Mouse (Mus musculus): ENCODE results near the gene Gm49366. TPM values are rescaled to one million over a fixed set of nuclear protein-coding genes. Genes with fewer than 3 reads are reported as not detected.

Gene Gm49366
- polyA plus RNA-seq (2014; fragmentation: Illumina TruSeq; extraction: RNeasy Lipid Tissue Mini Kit (QIAGEN cat#74804); ENCODE audit: low read depth, low replicate concordance): not detected

GRCm38 (mm10) chr12:84038691-84039111, at the start of gene Gm49366:
Gene Gm49366 (plus strand): TSS chr12:84038935.

GRCm38 (mm10) chr12:84009171-84009965, 29.4 kb upstream of the Gm49366 start, which contains the start of gene Acot1:
Gene Acot1 (plus strand): TSS chr12:84009490.

GRCm38 (mm10) chr12:84038241-84038640, 494 bp upstream of the Gm49366 start, which contains the start of gene Acot4:
Gene Acot4 (plus strand): TSS chr12:84038379.

DNA sequence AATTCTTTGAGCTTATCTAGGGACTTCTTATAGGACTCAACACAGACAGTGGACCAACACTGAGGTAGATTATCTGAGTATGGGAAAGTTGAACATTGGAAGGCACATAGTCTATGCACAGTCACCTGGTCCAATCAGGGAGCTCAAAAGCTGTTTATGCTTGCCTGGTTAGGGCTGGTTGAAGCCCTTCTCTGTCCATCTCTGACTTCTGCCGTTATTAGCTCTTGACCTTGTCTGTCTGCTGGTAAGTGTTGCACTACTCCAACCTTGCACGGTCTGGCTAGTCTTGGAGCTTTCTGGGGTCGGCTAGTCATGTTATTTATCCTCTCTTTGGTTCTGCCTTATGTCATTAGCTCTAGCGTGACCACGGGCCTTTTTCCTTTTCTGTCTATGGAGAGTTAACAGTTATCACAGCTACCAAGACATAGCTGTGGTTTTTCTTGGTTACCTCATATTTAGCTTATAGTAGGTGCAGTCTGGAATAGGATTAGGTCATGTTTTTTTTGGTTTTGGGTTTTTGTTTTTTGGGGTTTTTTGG, 13.3 kb downstream of the Gm49366 start, which contains the start of gene Acot3:
Acot3 (plus strand) TSS at position 208 of the 538 bp plus-strand sequence.

GRCm38 (mm10) chr12:84068986-84069385, 30.3 kb downstream of the Gm49366 start, which contains the start of gene Acot5:
Gene Acot5 (plus strand): TSS chr12:84069325.

DNA sequence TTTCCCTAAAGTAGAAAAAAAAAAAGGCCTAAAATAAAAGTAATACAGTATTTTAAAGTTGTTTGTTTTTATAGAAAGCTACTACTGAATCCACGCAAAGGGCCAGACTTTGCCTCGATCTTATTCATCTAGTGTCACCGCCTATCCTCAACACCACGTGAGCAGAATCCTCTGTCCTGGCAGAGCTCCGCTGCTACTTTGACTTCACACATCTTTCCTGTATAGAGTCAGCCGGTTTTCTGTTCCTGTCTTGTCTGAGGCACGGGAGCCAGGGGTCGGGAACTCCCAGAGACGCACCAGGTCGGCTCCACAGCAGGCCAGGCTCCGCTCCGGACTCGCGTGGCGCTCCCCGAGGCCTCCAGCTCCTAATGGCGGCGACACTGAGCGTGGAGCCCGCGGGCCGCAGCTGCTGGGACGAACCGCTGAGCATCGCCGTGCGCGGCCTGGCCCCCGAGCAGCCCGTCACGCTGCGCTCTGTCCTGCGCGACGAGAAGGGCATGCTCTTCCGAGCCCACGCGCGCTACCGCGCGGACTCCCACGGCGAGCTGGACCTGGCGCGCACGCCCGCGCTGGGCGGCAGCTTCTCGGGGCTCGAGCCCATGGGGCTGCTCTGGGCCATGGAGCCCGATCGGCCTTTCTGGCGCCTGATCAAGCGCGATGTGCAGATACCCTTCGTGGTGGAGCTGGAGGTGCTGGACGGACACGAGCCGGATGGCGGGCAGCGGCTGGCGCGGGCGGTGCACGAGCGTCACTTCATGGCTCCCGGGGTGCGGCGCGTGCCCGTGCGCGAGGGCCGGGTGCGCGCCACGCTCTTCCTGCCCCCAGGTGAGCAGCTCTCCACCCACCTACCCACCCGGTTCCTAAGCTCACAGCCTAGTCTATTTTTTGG, 62.1 kb downstream of the Gm49366 start, which contains the start of gene Acot6:
Acot6 (plus strand) TSS at position 51 of the 889 bp plus-strand sequence.

Other genes starting within 250 kb of the Gm49366 start
- 17.6 TPM for gene Numb, start 117.0 kb upstream of the Gm49366 start, polyA plus RNA-seq (2014; fragmentation: Illumina TruSeq; extraction: RNeasy Lipid Tissue Mini Kit (QIAGEN cat#74804); ENCODE audit: low read depth, low replicate concordance)
- gene Riox1, start 88.3 kb upstream of the Gm49366 start, polyA plus RNA-seq (2014; fragmentation: Illumina TruSeq; extraction: RNeasy Lipid Tissue Mini Kit (QIAGEN cat#74804); ENCODE audit: low read depth, low replicate concordance): 1.3 TPM
- gene Heatr4, start 54.1 kb upstream of the Gm49366 start, polyA plus RNA-seq (2014; fragmentation: Illumina TruSeq; extraction: RNeasy Lipid Tissue Mini Kit (QIAGEN cat#74804); ENCODE audit: low read depth, low replicate concordance): not detected
- 2.5 TPM for gene Acot2, start 51.1 kb upstream of the Gm49366 start, polyA plus RNA-seq (2014; fragmentation: Illumina TruSeq; extraction: RNeasy Lipid Tissue Mini Kit (QIAGEN cat#74804); ENCODE audit: low read depth, low replicate concordance)
- gene Acot1, start 29.4 kb upstream of the Gm49366 start, polyA plus RNA-seq (2014; fragmentation: Illumina TruSeq; extraction: RNeasy Lipid Tissue Mini Kit (QIAGEN cat#74804); ENCODE audit: low read depth, low replicate concordance): 68.6 TPM
- 80.2 TPM for gene Acot4, start 556 bp upstream of the Gm49366 start, polyA plus RNA-seq (2014; fragmentation: Illumina TruSeq; extraction: RNeasy Lipid Tissue Mini Kit (QIAGEN cat#74804); ENCODE audit: low read depth, low replicate concordance)
- gene Acot3, start 13.2 kb downstream of the Gm49366 start, polyA plus RNA-seq (2014; fragmentation: Illumina TruSeq; extraction: RNeasy Lipid Tissue Mini Kit (QIAGEN cat#74804); ENCODE audit: low read depth, low replicate concordance): 49.5 TPM
- gene Acot5, start 30.4 kb downstream of the Gm49366 start, polyA plus RNA-seq (2014; fragmentation: Illumina TruSeq; extraction: RNeasy Lipid Tissue Mini Kit (QIAGEN cat#74804); ENCODE audit: low read depth, low replicate concordance): not detected
- gene Acot6, start 61.7 kb downstream of the Gm49366 start, polyA plus RNA-seq (2014; fragmentation: Illumina TruSeq; extraction: RNeasy Lipid Tissue Mini Kit (QIAGEN cat#74804); ENCODE audit: low read depth, low replicate concordance): 2.0 TPM
- gene Dnal1, start 75.4 kb downstream of the Gm49366 start, polyA plus RNA-seq (2014; fragmentation: Illumina TruSeq; extraction: RNeasy Lipid Tissue Mini Kit (QIAGEN cat#74804); ENCODE audit: low read depth, low replicate concordance): 1.4 TPM
- gene Pnma1, start 109.6 kb downstream of the Gm49366 start, polyA plus RNA-seq (2014; fragmentation: Illumina TruSeq; extraction: RNeasy Lipid Tissue Mini Kit (QIAGEN cat#74804); ENCODE audit: low read depth, low replicate concordance): not detected
- gene Elmsan1, start 179.9 kb downstream of the Gm49366 start, polyA plus RNA-seq (2014; fragmentation: Illumina TruSeq; extraction: RNeasy Lipid Tissue Mini Kit (QIAGEN cat#74804); ENCODE audit: low read depth, low replicate concordance): 3.2 TPM
- 87.0 TPM for gene Ptgr2, start 246.3 kb downstream of the Gm49366 start, polyA plus RNA-seq (2014; fragmentation: Illumina TruSeq; extraction: RNeasy Lipid Tissue Mini Kit (QIAGEN cat#74804); ENCODE audit: low read depth, low replicate concordance)